Mouse (Mus musculus) embryonic facial prominence, embryonic 15.5 days (tissue): ENCODE results near the gene Ccdc71. TPM values are rescaled to one million over a fixed set of nuclear protein-coding genes. Genes with fewer than 3 reads are reported as not detected.
A peak's percentile ranks its signal among the peaks of the same experiment; 100 is the strongest.

Source experiments
- ATAC-seq: fragments of 200-750 bp; cut with Nextera tagmentation; 2 replicates; pipeline ENCODE4 v1.8.0; 2017; ENCODE audit warnings: low read depth, moderate TSS enrichment; ENCODE audit not compliant: insufficient number of reproducible peaks, low FRiP score, low TSS enrichment
- H3K27ac ChIP-seq: fragments of 300-500 bp; sonication (generic); replicated peaks from 2 replicates; pipeline ENCODE4 v1.5.1; 2015; ENCODE audit warnings: mild to moderate bottlenecking, inconsistent platforms
- H3K27me3 ChIP-seq: fragments of 300-500 bp; sonication (generic); 2 replicates; pipeline ENCODE4 v1.6.1; 2015; ENCODE audit warnings: inconsistent platforms
- H3K36me3 ChIP-seq: fragments of 300-500 bp; sonication (generic); 2 replicates; pipeline ENCODE4 v1.6.1; 2015; ENCODE audit warnings: mild to moderate bottlenecking, inconsistent platforms
- H3K4me1 ChIP-seq: fragments of 300-500 bp; sonication (generic); 2 replicates; pipeline ENCODE4 v1.6.1; 2015; ENCODE audit warnings: inconsistent platforms
- H3K4me2 ChIP-seq: fragments of 300-500 bp; sonication (generic); replicated peaks from 2 replicates; pipeline ENCODE4 v1.6.1; 2015; ENCODE audit warnings: mild to moderate bottlenecking, inconsistent platforms
- H3K4me3 ChIP-seq: fragments of 300-500 bp; sonication (generic); replicated peaks from 2 replicates; pipeline ENCODE4 v1.5.1; 2015; ENCODE audit warnings: mild to moderate bottlenecking, inconsistent platforms
- H3K9ac ChIP-seq: fragments of 300-500 bp; sonication (generic); 2 replicates; pipeline ENCODE4 v1.6.1; 2015; ENCODE audit warnings: inconsistent platforms
- H3K9me3 ChIP-seq: fragments of 300-500 bp; sonication (generic); replicated peaks from 2 replicates; pipeline ENCODE4 v1.6.1; 2016; ENCODE audit warnings: inconsistent platforms
- WGBS: fragments of 180-500 bp; shearing (Covaris S2); methylation state at CpG from one replicate; pipeline ENCODE4 v1.1.7; 2015; 5-methylcytosine and 5-hydroxymethylcytosine counted together
- polyA plus RNA-seq: library from polyadenylated mRNA; unstranded; fragments of >200 nt; fragmentation: Nextera tagmentation; extraction: Ambion mirVana; gene quantifications from 2 replicates; pipeline ENCODE4 v1.2.1, GENCODE M21; 2015

The Ccdc71 gene
- polyA plus RNA-seq, 1 experiment from 2014 or later = 60.7 TPM

DNA sequence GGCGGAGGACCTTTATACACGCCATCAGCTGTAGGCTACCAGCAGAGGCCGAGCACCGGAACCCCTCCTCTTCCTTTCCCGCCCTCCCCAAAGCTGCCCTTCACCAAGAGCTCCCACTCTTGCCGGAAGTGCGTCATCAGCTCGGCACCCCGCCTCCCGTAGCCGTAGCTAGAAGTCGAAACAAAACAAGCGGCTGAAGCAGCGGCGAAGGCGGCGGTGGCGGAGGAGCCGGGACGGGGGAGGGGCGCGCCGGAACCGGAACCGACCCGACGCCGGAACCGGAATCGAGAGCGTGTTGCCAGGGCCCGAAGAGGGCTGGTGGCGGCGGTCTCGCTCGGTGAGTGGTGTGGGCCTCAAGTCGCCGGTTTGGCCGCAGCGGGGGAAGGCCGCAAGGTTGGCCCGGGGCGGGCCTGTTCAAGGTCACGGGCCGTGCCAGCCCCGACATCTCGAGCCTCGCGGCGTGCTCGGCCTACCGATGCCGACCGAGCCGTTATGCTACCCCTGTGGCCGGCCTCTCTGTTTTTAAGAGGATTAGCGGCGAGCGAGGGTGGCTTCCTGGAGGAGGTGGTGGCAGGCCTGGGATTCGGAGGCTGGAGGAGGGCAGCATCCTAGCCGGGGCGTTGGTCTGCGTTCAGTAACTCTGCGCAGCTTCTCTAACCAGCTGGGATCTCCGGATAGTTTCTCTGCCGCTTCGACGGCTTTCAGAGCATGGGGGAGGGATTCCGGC, 30.4 kb downstream of the Ccdc71 start, which contains the start of gene Usp19:
Gene Usp19, plus strand, starts transcription at position 44 of the 727 bp plus-strand sequence.
- WGBS = under 1% methylated on average over 69 of the region's 69 CpGs
- no peaks in the 10 kb centered on the region for H3K27me3 ChIP-seq

DNA sequence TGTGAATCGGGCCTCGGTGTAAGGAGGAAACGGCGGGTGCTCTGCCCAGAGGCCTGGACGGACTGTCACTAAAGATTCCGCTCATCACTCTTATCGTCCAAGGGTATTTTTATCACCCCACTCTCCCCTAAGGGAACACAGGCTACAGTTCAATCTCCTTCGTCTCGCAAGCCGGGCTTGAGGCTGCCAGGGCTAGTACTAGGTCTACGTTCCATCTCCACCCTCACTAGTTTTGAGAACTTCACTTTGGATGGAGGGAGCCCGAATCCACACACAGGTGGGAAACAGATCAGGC, 30.9 kb downstream of the Ccdc71 start:
- H3K4me1 ChIP-seq = peaks cover 21% of the 10 kb centered on the region
- no peaks in the 10 kb centered on the region for H3K9me3 ChIP-seq
- ATAC-seq = no peak
- peak overlapping the region; percentile 96 for H3K4me3 ChIP-seq
- H3K36me3 ChIP-seq = peaks cover 77% of the 10 kb centered on the region
- H3K27ac ChIP-seq = peak overlapping the region; percentile 98
- WGBS = 6% methylated on average over 12 of the region's 12 CpGs
- no peaks in the 10 kb centered on the region for H3K27me3 ChIP-seq
- peak overlapping the region; percentile 98 for H3K9ac ChIP-seq
- peak overlapping the region; percentile 77 for H3K4me2 ChIP-seq

More for the DNA sequence above, 30.4 kb downstream of the Ccdc71 start, which contains the start of gene Usp19:
- Histone ChIP-seq H3K4me2 (peak within 1 kb of the TSS; percentile 77), H3K9me3 (no peaks in the 10 kb centered on the region), H3K4me3 (peak within 1 kb of the TSS; percentile 96), H3K9ac (peak within 1 kb of the TSS; percentile 98), H3K27ac (peak within 1 kb of the TSS; percentile 98), H3K36me3 (peaks cover 77% of the 10 kb centered on the region), H3K4me1 (peaks cover 21% of the 10 kb centered on the region)
- ATAC-seq = peak; percentile 88

- WGBS = 84% methylated on average over 16 of the region's 16 CpGs
- Histone ChIP-seq H3K27ac (peak overlapping the region; percentile 56), H3K9me3 (no peaks in the 10 kb centered on the region), H3K36me3 (peaks cover 77% of the 10 kb centered on the region), H3K4me2 (peak overlapping the region; percentile 77), H3K9ac (peak overlapping the region; percentile 98), H3K27me3 (no peaks in the 10 kb centered on the region), H3K4me3 (peak overlapping the region; percentile 96), H3K4me1 (peaks cover 21% of the 10 kb centered on the region)
- ATAC-seq = no peak
Observed at GRCm38 (mm10) chr9:108492043-108492750, 31.9 kb downstream of the Ccdc71 start.

DNA sequence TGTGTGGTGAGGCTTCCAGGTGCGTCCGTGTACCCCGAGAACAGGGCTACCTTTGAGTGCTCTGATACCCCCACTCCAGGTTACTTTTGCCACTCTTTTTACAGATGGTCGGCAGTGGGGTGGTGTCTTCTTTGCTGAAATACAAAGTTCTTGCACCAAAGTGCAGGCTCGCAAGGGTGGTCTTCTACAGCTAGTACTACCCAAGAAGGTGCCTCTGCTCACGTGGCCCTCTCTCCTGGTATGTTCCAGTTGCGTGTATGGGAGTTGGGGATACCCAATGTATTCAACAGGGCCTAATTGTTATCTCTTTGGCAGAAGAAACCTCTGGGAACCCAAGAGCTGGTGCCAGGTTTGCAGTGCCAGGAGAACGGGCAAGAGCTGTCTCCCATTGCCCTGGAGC, 32.9 kb downstream of the Ccdc71 start:
- ATAC-seq = no peak
- Histone ChIP-seq H3K4me2 (no peak overlapping the region), H3K27me3 (no peaks in the 10 kb centered on the region), H3K9me3 (no peaks in the 10 kb centered on the region), H3K4me1 (peaks cover 21% of the 10 kb centered on the region), H3K9ac (no peak overlapping the region), H3K27ac (no peak overlapping the region), H3K4me3 (no peak overlapping the region), H3K36me3 (peaks cover 77% of the 10 kb centered on the region)
- 98% methylated on average over 8 of the region's 8 CpGs for WGBS

- no peaks in the 10 kb centered on the region for H3K9me3 ChIP-seq
- no peaks in the 10 kb centered on the region for H3K27me3 ChIP-seq
- no peak overlapping the region for H3K4me3 ChIP-seq
- no peak overlapping the region for H3K9ac ChIP-seq
- 89% methylated on average over 19 of the region's 19 CpGs for WGBS
- ATAC-seq = no peak
- H3K36me3 ChIP-seq = peaks cover 77% of the 10 kb centered on the region
- no peak overlapping the region for H3K4me2 ChIP-seq
- H3K4me1 ChIP-seq = peaks cover 21% of the 10 kb centered on the region
- no peak overlapping the region for H3K27ac ChIP-seq
Observed at GRCm38 (mm10) chr9:108494146-108494825, 34.0 kb downstream of the Ccdc71 start.

DNA sequence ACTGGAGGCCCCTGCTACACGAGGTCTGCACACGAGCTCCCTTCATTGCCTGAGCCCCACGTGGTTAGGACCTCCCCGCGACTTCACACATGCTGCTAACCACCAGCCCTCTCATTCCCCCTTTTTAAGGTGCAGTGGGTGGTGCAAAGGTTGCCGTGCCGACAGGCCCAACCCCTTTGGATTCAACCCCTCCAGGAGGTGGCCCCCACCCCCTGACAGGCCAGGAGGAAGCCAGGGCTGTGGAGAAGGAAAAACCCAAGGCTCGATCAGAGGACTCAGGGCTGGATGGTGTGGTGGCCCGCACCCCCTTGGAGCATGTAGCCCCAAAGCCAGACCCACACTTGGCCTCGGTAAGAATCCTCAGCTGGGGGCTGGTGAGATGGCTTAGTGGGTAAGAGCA, 34.6 kb downstream of the Ccdc71 start:
- H3K27ac ChIP-seq = no peak overlapping the region
- H3K4me1 ChIP-seq = peaks cover 20% of the 10 kb centered on the region
- WGBS = 78% methylated on average over 10 of the region's 10 CpGs
- peaks cover 78% of the 10 kb centered on the region for H3K36me3 ChIP-seq
- no peak overlapping the region for H3K9ac ChIP-seq
- ATAC-seq = no peak
- H3K4me3 ChIP-seq = no peak overlapping the region
- H3K9me3 ChIP-seq = no peaks in the 10 kb centered on the region
- no peak overlapping the region for H3K4me2 ChIP-seq
- H3K27me3 ChIP-seq = no peaks in the 10 kb centered on the region

DNA sequence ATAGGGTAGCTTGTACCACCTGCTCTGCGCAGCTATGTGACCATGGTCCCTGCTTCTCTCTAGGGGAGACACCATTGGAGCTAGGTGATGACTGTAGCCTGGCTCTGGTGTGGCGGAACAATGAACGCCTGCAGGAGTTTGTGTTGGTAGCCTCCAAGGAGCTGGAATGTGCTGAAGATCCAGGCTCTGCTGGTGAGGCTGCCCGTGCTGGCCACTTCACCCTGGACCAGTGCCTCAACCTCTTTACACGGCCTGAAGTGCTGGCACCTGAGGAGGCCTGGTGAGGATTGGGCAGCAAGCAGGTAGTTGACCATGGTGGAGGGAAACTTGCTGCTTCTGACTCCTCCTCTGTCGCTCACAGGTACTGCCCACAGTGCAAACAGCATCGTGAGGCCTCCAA, 38.9 kb downstream of the Ccdc71 start:
- Histone ChIP-seq H3K9me3 (no peaks in the 10 kb centered on the region), H3K4me3 (no peak overlapping the region), H3K4me2 (no peak overlapping the region), H3K27ac (no peak overlapping the region), H3K27me3 (no peaks in the 10 kb centered on the region), H3K4me1 (no peaks in the 10 kb centered on the region), H3K9ac (no peak overlapping the region), H3K36me3 (peaks cover 94% of the 10 kb centered on the region)
- WGBS = 93% methylated on average over 7 of the region's 7 CpGs
- ATAC-seq = no peak

DNA sequence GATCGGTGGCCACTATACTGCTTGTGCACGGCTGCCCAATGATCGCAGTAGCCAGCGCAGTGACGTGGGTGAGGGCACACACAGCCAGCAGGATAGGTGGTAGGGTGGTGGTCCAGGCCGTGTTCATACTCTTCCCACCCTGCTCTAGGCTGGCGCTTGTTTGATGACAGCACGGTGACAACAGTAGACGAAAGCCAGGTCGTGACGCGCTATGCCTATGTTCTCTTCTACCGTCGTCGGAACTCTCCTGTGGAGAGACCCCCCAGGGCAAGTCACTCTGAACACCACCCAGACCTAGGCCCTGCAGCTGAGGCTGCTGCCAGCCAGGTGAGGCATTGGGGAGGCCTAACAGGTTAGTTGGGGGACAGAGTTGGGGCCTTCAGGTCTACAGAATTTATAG, 39.6 kb downstream of the Ccdc71 start:
- WGBS = 91% methylated on average over 15 of the region's 15 CpGs
- Histone ChIP-seq H3K27ac (no peak overlapping the region), H3K4me2 (no peak overlapping the region), H3K9ac (no peak overlapping the region), H3K4me3 (no peak overlapping the region), H3K4me1 (no peaks in the 10 kb centered on the region), H3K36me3 (peaks cover 87% of the 10 kb centered on the region), H3K27me3 (no peaks in the 10 kb centered on the region), H3K9me3 (no peaks in the 10 kb centered on the region)
- no peak for ATAC-seq

- no peak for ATAC-seq
- no peaks in the 10 kb centered on the region for H3K27me3 ChIP-seq
- H3K9me3 ChIP-seq = no peaks in the 10 kb centered on the region
- peak overlapping the region; percentile 72; the same call in 1 of the 2 replicates for H3K4me3 ChIP-seq
- H3K27ac ChIP-seq = peak overlapping the region; percentile 88; the same call in 1 of the 2 replicates
- H3K9ac ChIP-seq = no peak overlapping the region
- H3K4me1 ChIP-seq = peaks cover 16% of the 10 kb centered on the region
- H3K4me2 ChIP-seq = peak overlapping the region; percentile 60
- H3K36me3 ChIP-seq = peaks cover 44% of the 10 kb centered on the region
- 91% methylated on average over 7 of the region's 7 CpGs for WGBS
Observed at GRCm38 (mm10) chr9:108506901-108507300, 46.6 kb downstream of the Ccdc71 start.

DNA sequence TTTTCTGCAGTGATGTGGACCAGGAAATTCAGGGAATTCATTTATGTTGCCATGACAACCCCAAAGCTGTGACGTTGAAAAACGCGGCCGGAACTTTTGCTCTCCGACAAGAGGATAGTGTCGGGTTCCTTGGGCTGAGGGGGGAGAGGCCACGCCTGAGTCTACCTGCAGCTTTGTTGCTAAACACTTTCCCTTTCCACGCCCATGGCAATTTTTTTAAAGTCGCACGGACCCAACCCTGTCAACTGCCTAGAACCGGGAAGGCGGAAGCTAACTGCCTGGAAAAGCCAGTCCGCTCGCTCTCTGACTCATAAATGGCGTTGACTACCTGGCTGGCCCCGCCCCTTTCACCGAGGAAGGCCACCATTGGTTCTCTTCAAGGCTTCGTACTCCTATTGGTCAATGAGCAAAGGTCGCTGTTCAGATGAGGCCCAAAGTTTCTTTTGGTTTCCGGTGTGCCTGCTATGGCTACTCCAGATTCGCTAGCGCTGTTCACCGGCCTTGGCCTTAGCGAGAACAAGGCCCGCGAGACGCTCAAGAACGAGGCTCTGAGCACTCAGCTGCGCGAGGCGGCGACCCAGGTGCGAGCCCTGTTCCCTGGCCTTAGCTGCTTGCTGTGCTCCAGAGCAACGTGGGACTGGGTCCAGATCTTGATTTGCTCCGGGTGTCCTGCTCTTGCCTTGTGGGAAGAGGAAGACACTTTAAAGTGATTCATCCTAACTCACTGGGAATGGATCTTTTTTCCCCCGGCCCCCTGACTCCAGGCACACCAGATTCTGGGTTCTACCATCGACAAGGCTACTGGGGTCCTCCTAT, 47.5 kb downstream of the Ccdc71 start, which contains the start of gene Qars:
Gene Qars, plus strand, starts transcription at position 88 of the 816 bp plus-strand sequence.
- peak; percentile 97 for ATAC-seq
- under 1% methylated on average over 37 of the region's 37 CpGs for WGBS
- no peaks in the 10 kb centered on the region for H3K27me3 ChIP-seq
- peak within 1 kb of the TSS; percentile 74 for H3K9ac ChIP-seq
- H3K27ac ChIP-seq = peak within 1 kb of the TSS; percentile 88
- H3K9me3 ChIP-seq = no peaks in the 10 kb centered on the region
- peak within 1 kb of the TSS; percentile 72 for H3K4me3 ChIP-seq
- H3K4me2 ChIP-seq = peak within 1 kb of the TSS; percentile 60
- H3K4me1 ChIP-seq = peaks cover 16% of the 10 kb centered on the region
- H3K36me3 ChIP-seq = peaks cover 45% of the 10 kb centered on the region
